Mouse (Mus musculus): ENCODE data around the gene Son. TPM values are rescaled to one million over a fixed set of nuclear protein-coding genes. Genes with fewer than 3 reads are reported as not detected.

Son gene
- polyA plus RNA-seq, 1 experiment from 2014 or later: 167 TPM

DNA sequence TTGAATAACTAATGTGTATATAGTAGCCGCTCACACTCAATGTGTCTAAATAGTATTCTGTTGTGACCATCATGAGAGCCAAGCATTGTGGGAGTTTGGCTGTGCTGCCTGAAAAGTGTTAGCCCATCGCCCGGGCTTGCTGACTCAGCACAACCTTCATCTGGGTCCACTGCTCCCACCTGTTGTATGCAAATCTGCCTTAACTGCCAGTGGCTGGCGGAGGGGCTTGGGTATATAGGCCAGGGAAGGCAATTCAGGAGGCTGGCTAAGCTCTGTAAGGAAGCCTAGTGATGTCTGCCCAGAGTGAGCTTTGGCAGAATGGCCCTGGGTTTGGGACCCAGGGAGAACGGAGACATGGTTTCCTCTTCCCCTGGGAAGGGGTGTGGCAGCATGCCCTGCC, 27.1 kb upstream of the Son start:
- peaks cover 53% of the 10 kb centered on the region for H3K36me3 ChIP-seq (replicated peaks)

DNA sequence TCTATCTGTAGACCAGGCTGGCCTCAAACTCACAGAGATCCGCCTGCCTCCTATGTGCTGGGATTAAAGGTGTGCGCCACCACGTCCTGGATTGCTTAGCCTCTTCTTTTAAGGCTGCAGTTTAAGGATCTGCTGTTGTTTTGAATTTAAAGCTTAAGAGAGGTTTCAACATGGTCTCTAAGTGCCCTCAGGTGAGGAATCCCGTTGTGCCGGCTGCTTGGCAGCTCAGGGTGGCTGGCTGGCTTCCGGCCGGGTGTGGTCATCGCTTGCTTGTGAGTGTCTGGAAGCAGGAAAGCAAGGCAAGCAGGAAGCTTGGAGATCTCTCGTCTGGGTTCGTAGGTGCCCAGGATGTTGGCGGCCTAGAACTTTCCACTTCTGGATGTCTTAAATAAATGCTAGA, 26.3 kb upstream of the Son start:
- no peak overlapping the region for H3K4me3 ChIP-seq (replicated peaks)
- H3K9me3 ChIP-seq: no peaks in the 10 kb centered on the region
- no peak overlapping the region for H3K9ac ChIP-seq
- 91% methylated on average over 11 of the region's 11 CpGs for WGBS
- no peak overlapping the region for H3K4me2 ChIP-seq
- H3K4me1 ChIP-seq: peaks cover 5% of the 10 kb centered on the region
- H3K27me3 ChIP-seq: no peaks in the 10 kb centered on the region; the same call in 1 of the 2 replicates
- H3K27ac ChIP-seq: no peak overlapping the region
- peaks cover 61% of the 10 kb centered on the region for H3K36me3 ChIP-seq (replicated peaks)
- ATAC-seq (ENCODE audit: low FRiP score): no peak

More for the DNA sequence above, 27.1 kb upstream of the Son start:
- no peak overlapping the region for H3K4me3 ChIP-seq (replicated peaks)
- no peak for ATAC-seq (ENCODE audit: low FRiP score)
- H3K27me3 ChIP-seq: no peaks in the 10 kb centered on the region; the same call in 1 of the 2 replicates
- H3K4me2 ChIP-seq: no peak overlapping the region
- H3K9me3 ChIP-seq: no peaks in the 10 kb centered on the region
- H3K27ac ChIP-seq: no peak overlapping the region
- peaks cover 5% of the 10 kb centered on the region for H3K4me1 ChIP-seq
- no peak overlapping the region for H3K9ac ChIP-seq
- 94% methylated on average over 5 of the region's 5 CpGs for WGBS

DNA sequence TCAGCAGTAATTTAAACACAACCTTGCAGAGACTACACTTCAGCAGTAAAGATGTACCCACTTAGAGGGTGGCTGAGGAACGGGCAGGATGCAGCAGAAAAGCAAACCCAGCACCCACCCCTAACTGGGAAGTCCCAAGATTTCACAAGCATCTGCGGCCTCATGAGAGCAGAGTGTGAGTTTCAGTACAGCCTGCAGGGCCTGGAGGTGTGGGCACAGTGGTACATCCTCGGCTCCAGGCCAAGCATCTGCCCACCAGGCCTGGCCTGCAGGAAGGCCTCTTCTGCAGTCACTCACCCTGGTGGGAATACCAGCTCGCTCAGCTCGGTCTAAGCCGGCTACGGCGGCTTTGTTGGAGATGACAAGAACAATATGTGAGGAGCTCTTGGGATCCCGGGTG, 24.2 kb upstream of the Son start:
- Histone ChIP-seq H3K36me3 (replicated peaks) (peaks cover 81% of the 10 kb centered on the region), H3K27me3 (no peaks in the 10 kb centered on the region; the same call in 1 of the 2 replicates), H3K9ac (no peak overlapping the region), H3K4me2 (no peak overlapping the region), H3K27ac (no peak overlapping the region), H3K4me1 (peaks cover 4% of the 10 kb centered on the region), H3K9me3 (no peaks in the 10 kb centered on the region), H3K4me3 (replicated peaks) (no peak overlapping the region)
- 96% methylated on average over 9 of the region's 9 CpGs for WGBS
- ATAC-seq (ENCODE audit: low FRiP score): no peak

DNA sequence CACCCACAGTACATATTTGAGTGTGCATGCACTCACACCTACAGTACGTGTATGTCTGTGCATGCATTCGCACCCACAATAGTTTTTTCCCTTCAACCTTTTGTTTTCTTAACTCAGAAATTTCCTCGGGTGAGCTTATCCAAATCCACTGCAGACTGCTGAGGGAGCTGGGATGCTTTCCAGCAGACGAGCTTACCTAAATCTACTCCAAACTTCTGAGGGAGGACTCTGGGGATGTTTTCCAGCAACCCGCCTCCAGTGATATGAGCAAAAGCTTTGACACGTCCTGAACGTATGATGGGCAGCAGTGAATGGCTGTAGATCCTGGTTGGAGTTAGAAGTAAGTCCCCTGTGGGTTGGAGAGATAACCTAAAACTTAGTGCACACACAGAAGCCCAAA, 19.5 kb upstream of the Son start:
- Histone ChIP-seq H3K9ac (no peak overlapping the region), H3K4me2 (no peak overlapping the region), H3K4me3 (replicated peaks) (no peak overlapping the region), H3K36me3 (replicated peaks) (peaks cover 93% of the 10 kb centered on the region), H3K9me3 (no peaks in the 10 kb centered on the region), H3K4me1 (no peaks in the 10 kb centered on the region), H3K27me3 (no peaks in the 10 kb centered on the region), H3K27ac (no peak overlapping the region)
- no peak for ATAC-seq (ENCODE audit: low FRiP score)
- WGBS: 93% methylated on average over 7 of the region's 7 CpGs

DNA sequence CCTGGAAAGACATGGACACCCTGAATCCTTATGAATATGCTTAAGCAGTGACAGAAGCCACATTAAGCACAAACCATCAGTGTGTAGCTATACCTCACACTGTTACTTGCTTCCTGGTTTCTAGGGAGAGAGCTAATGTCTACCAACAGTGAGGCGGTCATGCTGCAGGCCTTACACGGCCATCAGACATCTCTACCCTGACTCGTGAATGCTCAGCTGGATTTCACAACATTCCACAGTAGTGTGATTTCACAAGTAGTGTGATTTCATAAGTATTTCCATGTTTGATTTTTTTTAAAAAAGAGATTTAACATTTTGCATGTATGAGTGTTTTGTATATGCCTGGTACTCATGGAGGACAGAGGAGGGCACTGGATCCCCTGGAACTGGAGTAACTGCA, 18.6 kb upstream of the Son start:
- peaks cover 91% of the 10 kb centered on the region for H3K36me3 ChIP-seq (replicated peaks)
- no peak overlapping the region for H3K9ac ChIP-seq
- WGBS: 93% methylated on average over 3 of the region's 3 CpGs
- no peak overlapping the region for H3K4me3 ChIP-seq (replicated peaks)
- no peak for ATAC-seq (ENCODE audit: low FRiP score)
- H3K4me1 ChIP-seq: no peaks in the 10 kb centered on the region
- H3K9me3 ChIP-seq: no peaks in the 10 kb centered on the region
- H3K4me2 ChIP-seq: no peak overlapping the region
- no peak overlapping the region for H3K27ac ChIP-seq
- H3K27me3 ChIP-seq: no peaks in the 10 kb centered on the region

DNA sequence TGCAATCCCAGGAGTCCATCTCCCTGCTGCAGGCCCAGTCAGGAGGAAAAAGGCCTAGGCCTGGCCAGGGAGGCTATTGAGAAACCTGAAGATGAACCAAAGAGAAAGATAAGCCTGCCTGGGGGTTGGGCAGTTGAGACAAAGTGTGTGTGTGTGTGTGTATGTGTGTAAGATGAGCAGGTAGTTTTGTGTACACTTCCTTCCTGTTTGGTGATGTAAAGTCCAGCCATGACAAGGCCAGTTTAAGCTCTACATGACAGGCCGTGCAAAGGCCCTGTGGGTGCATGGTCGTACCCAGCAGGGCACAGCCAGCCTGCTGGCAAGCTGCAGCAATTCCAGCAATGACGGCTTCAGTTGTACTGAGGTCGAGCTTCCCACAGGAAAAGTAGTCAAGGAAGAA, 17.6 kb upstream of the Son start:
- Histone ChIP-seq H3K36me3 (replicated peaks) (peaks cover 91% of the 10 kb centered on the region), H3K9ac (no peak overlapping the region)
- WGBS: 95% methylated on average over 4 of the region's 4 CpGs

DNA sequence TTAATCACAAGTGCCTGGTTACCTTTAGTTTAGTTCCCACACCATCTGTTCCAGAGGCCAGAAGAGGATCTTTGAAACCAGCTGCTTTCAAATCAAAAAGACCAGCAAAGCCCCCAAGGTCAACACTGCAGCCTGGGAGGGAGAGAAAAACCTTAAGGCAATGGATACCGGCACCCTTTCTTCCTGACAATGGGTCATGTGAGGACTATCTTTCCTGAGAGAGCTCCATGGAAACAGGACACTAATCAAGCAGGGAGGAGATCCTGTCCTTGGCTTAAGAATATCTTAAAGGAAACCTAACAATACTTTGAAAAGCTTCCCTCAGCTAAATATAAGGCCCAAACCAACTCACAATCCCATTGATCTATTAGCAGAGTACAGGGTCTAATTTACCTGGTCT, 16.7 kb upstream of the Son start:
- WGBS: 66% methylated on average over 1 of the region's 1 CpGs
- H3K9me3 ChIP-seq: no peaks in the 10 kb centered on the region
- ATAC-seq (ENCODE audit: low FRiP score): no peak
- no peak overlapping the region for H3K4me3 ChIP-seq (replicated peaks)
- H3K4me2 ChIP-seq: no peak overlapping the region
- H3K36me3 ChIP-seq (replicated peaks): peaks cover 90% of the 10 kb centered on the region
- no peaks in the 10 kb centered on the region for H3K4me1 ChIP-seq
- H3K27ac ChIP-seq: no peak overlapping the region
- H3K27me3 ChIP-seq: no peaks in the 10 kb centered on the region
- H3K9ac ChIP-seq: no peak overlapping the region

More for the DNA sequence above, 17.6 kb upstream of the Son start:
- Histone ChIP-seq H3K4me1 (no peaks in the 10 kb centered on the region), H3K9me3 (no peaks in the 10 kb centered on the region), H3K27me3 (no peaks in the 10 kb centered on the region), H3K27ac (no peak overlapping the region), H3K4me2 (no peak overlapping the region), H3K4me3 (replicated peaks) (no peak overlapping the region)
- ATAC-seq (ENCODE audit: low FRiP score): no peak

DNA sequence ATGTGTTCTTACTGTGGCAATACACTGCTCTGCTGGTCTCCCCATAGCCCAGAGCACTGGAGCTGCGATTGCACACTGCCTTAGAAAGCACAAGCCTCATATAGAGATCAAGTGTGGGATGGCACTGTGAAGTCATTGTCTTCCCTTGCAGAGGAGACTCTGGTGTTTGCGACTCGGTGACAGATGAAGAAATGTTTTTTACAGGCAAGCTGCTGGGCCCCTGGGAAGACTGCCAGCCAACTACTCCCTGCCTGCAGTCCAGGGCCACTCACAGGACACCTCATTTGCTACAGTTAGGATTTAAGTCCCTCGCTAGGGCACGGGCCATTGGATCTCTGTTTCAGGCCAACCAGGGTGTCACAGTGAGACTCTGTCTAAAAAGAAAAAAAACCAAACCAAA, 14.9 kb upstream of the Son start:
- H3K4me1 ChIP-seq: no peaks in the 10 kb centered on the region
- no peak overlapping the region for H3K4me3 ChIP-seq (replicated peaks)
- H3K4me2 ChIP-seq: no peak overlapping the region
- no peak for ATAC-seq (ENCODE audit: low FRiP score)
- H3K9me3 ChIP-seq: no peaks in the 10 kb centered on the region
- no peak overlapping the region for H3K9ac ChIP-seq
- H3K27me3 ChIP-seq: no peaks in the 10 kb centered on the region
- peaks cover 90% of the 10 kb centered on the region for H3K36me3 ChIP-seq (replicated peaks)
- WGBS: 91% methylated on average over 5 of the region's 5 CpGs
- H3K27ac ChIP-seq: no peak overlapping the region

DNA sequence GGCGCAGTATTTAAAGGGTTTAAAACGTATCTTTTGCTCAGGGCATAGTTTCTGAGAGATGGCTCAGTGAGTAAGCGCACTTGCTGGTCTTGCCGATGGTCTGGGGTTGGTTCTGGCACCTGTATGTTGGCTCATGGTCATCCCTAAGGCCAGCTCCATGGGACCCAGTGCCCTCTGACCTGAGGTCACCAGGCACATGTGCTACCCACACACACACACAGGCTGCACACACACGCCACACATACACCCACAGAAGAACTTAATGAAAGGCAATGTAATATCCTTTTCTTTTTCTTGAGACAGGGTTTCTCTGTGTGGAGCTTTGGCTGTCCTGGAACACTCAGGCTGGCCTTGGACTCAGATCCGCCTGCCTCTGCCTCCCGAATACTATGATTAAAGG, 14.4 kb upstream of the Son start:
- Histone ChIP-seq H3K9me3 (no peaks in the 10 kb centered on the region), H3K4me2 (no peak overlapping the region), H3K9ac (no peak overlapping the region), H3K36me3 (replicated peaks) (peaks cover 90% of the 10 kb centered on the region), H3K4me1 (no peaks in the 10 kb centered on the region), H3K27me3 (no peaks in the 10 kb centered on the region), H3K4me3 (replicated peaks) (no peak overlapping the region), H3K27ac (no peak overlapping the region)
- WGBS: 95% methylated on average over 7 of the region's 7 CpGs
- no peak for ATAC-seq (ENCODE audit: low FRiP score)

DNA sequence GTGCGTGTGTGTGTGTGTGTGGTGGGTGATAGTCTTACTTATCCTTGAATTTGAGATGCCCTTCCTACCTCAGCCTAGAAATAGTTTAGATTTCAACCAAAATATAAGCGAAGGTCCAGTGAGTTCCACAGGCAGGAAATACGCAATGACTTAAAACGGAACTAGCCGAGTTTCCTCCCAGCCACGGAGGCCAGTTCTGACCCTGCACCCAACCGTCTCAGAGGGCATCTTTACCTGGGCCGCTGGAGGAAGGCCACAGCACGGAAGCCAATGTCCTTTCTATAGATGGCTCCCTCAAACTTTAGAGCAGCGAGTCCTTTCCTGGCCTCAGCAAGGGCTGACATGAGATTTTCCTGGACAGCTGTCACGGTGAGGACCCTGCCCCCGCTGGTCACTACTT, 13.7 kb upstream of the Son start:
- no peak overlapping the region for H3K4me3 ChIP-seq (replicated peaks)
- no peaks in the 10 kb centered on the region for H3K27me3 ChIP-seq
- H3K9me3 ChIP-seq: no peaks in the 10 kb centered on the region
- H3K4me2 ChIP-seq: no peak overlapping the region
- no peak overlapping the region for H3K27ac ChIP-seq
- WGBS: 90% methylated on average over 12 of the region's 12 CpGs
- H3K4me1 ChIP-seq: no peaks in the 10 kb centered on the region
- peaks cover 90% of the 10 kb centered on the region for H3K36me3 ChIP-seq (replicated peaks)
- no peak overlapping the region for H3K9ac ChIP-seq
- no peak for ATAC-seq (ENCODE audit: low FRiP score)

DNA sequence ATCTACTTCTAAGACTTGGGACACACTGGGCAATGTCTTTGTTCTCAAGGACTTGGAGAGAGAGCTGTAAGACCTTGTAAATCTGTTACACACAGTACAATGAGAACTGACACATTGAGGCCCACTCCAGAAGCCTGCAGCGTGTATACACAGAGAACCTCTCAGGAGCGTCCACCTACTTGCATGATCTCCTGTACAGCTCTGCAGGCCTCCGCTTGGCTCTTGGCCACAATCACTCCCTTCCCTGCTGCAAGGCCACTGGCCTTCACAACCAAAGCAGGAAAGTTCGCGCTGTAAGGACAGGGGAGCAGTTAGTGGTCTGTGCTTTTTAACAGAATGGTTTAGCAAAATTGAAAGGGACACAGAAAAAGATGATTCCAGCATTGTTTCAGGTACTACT, 8.1 kb upstream of the Son start:
- Histone ChIP-seq H3K9me3 (no peaks in the 10 kb centered on the region), H3K27ac (no peak overlapping the region), H3K4me2 (no peak overlapping the region), H3K9ac (no peak overlapping the region), H3K27me3 (no peaks in the 10 kb centered on the region), H3K4me1 (no peaks in the 10 kb centered on the region), H3K4me3 (replicated peaks) (no peak overlapping the region), H3K36me3 (replicated peaks) (peaks cover 83% of the 10 kb centered on the region)
- 89% methylated on average over 5 of the region's 5 CpGs for WGBS
- ATAC-seq (ENCODE audit: low FRiP score): no peak

DNA sequence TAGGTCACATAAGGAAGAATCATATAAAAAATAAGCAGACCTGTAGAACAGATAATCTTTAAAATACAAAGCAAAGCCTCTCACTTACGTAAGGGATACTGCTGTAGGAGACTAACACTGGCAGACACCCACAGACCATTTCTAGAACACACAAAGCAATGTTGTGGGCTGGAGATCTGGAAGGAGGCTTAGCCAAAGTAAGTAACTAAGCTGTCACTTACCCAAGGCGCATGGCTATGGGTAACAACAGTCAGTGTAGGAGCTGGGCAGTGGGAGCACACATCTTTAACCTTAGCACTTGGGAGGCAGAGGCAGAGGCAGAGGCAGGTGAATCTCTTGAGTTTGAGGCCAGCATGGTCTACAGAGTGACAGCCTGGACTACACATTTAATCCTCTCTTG, 7.7 kb upstream of the Son start:
- no peak for ATAC-seq (ENCODE audit: low FRiP score)

DNA sequence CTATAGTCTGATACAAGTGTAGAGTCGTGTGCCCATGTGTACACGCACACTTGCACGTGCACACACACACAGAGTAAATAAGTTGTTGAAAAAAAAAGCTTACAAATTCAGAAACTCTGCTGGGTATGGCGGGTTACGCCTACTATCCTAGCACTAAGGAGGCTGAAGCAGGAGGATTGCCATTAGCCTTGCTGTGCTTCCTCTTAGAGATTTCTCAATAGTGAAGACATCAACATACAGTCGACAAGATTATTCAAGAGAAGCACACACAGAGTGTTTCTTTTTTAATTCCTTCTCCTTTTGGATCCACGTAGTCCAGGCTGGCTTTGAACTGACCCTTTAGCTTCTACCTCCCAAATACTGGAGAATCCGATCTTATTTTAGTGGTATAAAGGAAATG, 7.1 kb upstream of the Son start:
- ATAC-seq (ENCODE audit: low FRiP score): no peak
- H3K4me3 ChIP-seq (replicated peaks): no peak overlapping the region
- 0 out of 2 replicates have a peak, but pooled peaks cover 4% of the 10 kb centered on the region for H3K4me1 ChIP-seq
- WGBS: 98% methylated on average over 8 of the region's 8 CpGs
- no peak overlapping the region for H3K9ac ChIP-seq
- no peaks in the 10 kb centered on the region for H3K9me3 ChIP-seq
- no peak overlapping the region for H3K27ac ChIP-seq
- no peaks in the 10 kb centered on the region for H3K27me3 ChIP-seq
- no peak overlapping the region for H3K4me2 ChIP-seq
- peaks cover 75% of the 10 kb centered on the region for H3K36me3 ChIP-seq (replicated peaks)

More for the DNA sequence above, 7.7 kb upstream of the Son start:
- Histone ChIP-seq H3K9me3 (no peaks in the 10 kb centered on the region), H3K36me3 (replicated peaks) (peaks cover 79% of the 10 kb centered on the region), H3K4me1 (0 out of 2 replicates have a peak, but pooled peaks cover under 1% of the 10 kb centered on the region), H3K4me2 (no peak overlapping the region), H3K9ac (no peak overlapping the region), H3K4me3 (replicated peaks) (no peak overlapping the region), H3K27me3 (no peaks in the 10 kb centered on the region), H3K27ac (no peak overlapping the region)
- 95% methylated on average over 2 of the region's 2 CpGs for WGBS
